Mouse (Mus musculus): ENCODE results near the gene Slc25a35. TPM values are rescaled to one million over a fixed set of nuclear protein-coding genes. Genes with fewer than 3 reads are reported as not detected.
A peak's percentile ranks its signal among the peaks of the same experiment; 100 is the strongest.
"Not testable (repeated sequence)": the region's sequence is repeated elsewhere in the genome, so short reads cannot be mapped to it uniquely, and the experiment has no call there.

Gene Slc25a35
- polyA plus RNA-seq, 1 experiment from 2014 or later, result 4.3 TPM

- no peak for ATAC-seq
- DNase-seq (ENCODE audit: low spot score), result peak; percentile 79
- TF ChIP-seq EP300 (IDR thresholded peaks at IDR 0.05), result no peak
- TF ChIP-seq CTCF (IDR thresholded peaks at IDR 0.05), result peak; percentile 75
- no peak overlapping the region for H3K9ac ChIP-seq (replicated peaks; ENCODE audit: low read depth)
- H3K27ac ChIP-seq (ENCODE audit: low read length), result no peak overlapping the region
- no peaks in the 10 kb centered on the region for H3K36me3 ChIP-seq (ENCODE audit: insufficient read depth, low read length)
- H3K4me2 ChIP-seq (replicated peaks; ENCODE audit: low read depth, low read length), result no peak overlapping the region
- H3K27me3 ChIP-seq (replicated peaks; ENCODE audit: insufficient read depth, low read length), result no peaks in the 10 kb centered on the region
- no peak overlapping the region for H3K4me3 ChIP-seq (ENCODE audit: low read depth, low read length)
- no peaks in the 10 kb centered on the region for H3K9me3 ChIP-seq (ENCODE audit: low read length)
- peaks cover 9% of the 10 kb centered on the region; the same call in 1 of the 2 replicates for H3K4me1 ChIP-seq (ENCODE audit: insufficient read depth, low read depth, low read length)
- 37% methylated on average over 3 of the region's 3 CpGs for WGBS
Observed at GRCm38 (mm10) chr11:68965845-68966244, 2.1 kb upstream of the Slc25a35 start.

DNA sequence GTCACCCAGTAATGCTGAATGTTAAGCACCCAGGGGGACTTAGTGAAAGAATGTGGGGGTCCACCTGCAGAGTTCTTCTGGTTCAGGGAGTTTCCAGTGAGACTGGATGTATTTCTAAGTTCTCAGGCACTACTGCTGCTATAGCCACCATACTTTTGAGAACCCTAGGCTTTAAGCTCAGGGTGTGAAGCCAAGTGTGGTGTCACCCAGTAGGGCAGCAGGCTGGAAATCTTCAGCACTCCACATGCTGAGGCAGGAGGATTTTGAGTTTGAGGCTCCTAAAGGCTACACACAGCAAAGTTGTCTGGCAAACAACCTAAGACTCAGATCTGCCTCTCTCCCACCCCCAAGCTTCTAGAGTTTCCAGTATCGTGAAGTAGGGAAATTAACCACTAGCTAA lies 1.4 kb upstream of the Slc25a35 start:
- no peak overlapping the region for H3K4me3 ChIP-seq (ENCODE audit: low read depth, low read length)
- no peak for DNase-seq (ENCODE audit: low spot score)
- peaks cover 10% of the 10 kb centered on the region; the same call in 1 of the 2 replicates for H3K4me1 ChIP-seq (ENCODE audit: insufficient read depth, low read depth, low read length)
- TF ChIP-seq EP300 (IDR thresholded peaks at IDR 0.05) (no peak), CTCF (IDR thresholded peaks at IDR 0.05) (no peak)
- 24% methylated on average over 1 of the region's 1 CpGs for WGBS
- no peaks in the 10 kb centered on the region for H3K9me3 ChIP-seq (ENCODE audit: low read length)
- no peak overlapping the region; the same call in 1 of the 2 replicates for H3K4me2 ChIP-seq (replicated peaks; ENCODE audit: low read depth, low read length)
- no peaks in the 10 kb centered on the region for H3K36me3 ChIP-seq (ENCODE audit: insufficient read depth, low read length)
- H3K9ac ChIP-seq (replicated peaks; ENCODE audit: low read depth), result no peak overlapping the region
- no peak overlapping the region for H3K27ac ChIP-seq (ENCODE audit: low read length)
- ATAC-seq, result no peak
- no peaks in the 10 kb centered on the region for H3K27me3 ChIP-seq (replicated peaks; ENCODE audit: insufficient read depth, low read length)

DNA sequence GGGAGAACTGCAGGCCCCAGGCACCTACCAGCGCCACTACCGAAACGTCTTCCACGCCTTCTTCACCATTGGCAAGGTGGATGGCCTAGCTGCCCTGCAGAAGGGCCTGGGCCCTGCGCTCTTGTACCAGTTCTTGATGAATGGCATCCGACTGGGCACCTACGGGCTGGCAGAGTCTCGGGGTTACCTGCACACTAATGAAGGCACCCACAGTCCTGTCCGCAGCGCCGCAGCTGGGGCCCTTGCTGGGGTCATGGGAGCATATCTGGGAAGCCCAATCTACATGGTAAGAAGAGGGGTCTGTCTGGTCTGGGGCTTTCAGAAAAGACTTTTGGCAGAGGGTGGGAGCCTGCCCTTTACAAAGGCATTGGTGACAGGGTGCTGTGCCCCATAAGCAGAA lies 821 bp downstream of the Slc25a35 start:
- H3K4me1 ChIP-seq (ENCODE audit: insufficient read depth, low read depth, low read length), result peaks cover 10% of the 10 kb centered on the region; the same call in 1 of the 2 replicates
- H3K4me2 ChIP-seq (replicated peaks; ENCODE audit: low read depth, low read length), result 0 out of 2 replicates have a peak overlapping the region, but pooled peaks have one; percentile 79
- TF ChIP-seq CTCF (IDR thresholded peaks at IDR 0.05) (no peak), EP300 (IDR thresholded peaks at IDR 0.05) (no peak)
- H3K27me3 ChIP-seq (replicated peaks; ENCODE audit: insufficient read depth, low read length), result no peaks in the 10 kb centered on the region
- DNase-seq (ENCODE audit: low spot score) (no peak), ATAC-seq (no peak)
- H3K27ac ChIP-seq (ENCODE audit: low read length), result no peak overlapping the region
- 87% methylated on average over 11 of the region's 11 CpGs for WGBS
- no peaks in the 10 kb centered on the region for H3K36me3 ChIP-seq (ENCODE audit: insufficient read depth, low read length)
- no peak overlapping the region for H3K9ac ChIP-seq (replicated peaks; ENCODE audit: low read depth)
- H3K9me3 ChIP-seq (ENCODE audit: low read length), result no peaks in the 10 kb centered on the region
- no peak overlapping the region for H3K4me3 ChIP-seq (ENCODE audit: low read depth, low read length)

- Histone ChIP-seq H3K4me1 (ENCODE audit: insufficient read depth, low read depth, low read length) (peaks cover 10% of the 10 kb centered on the region; the same call in 1 of the 2 replicates), H3K27me3 (replicated peaks; ENCODE audit: insufficient read depth, low read length) (no peaks in the 10 kb centered on the region), H3K9me3 (ENCODE audit: low read length) (no peaks in the 10 kb centered on the region), H3K27ac (ENCODE audit: low read length) (no peak overlapping the region), H3K4me3 (ENCODE audit: low read depth, low read length) (no peak overlapping the region), H3K9ac (replicated peaks; ENCODE audit: low read depth) (no peak overlapping the region), H3K36me3 (ENCODE audit: insufficient read depth, low read length) (no peaks in the 10 kb centered on the region), H3K4me2 (replicated peaks; ENCODE audit: low read depth, low read length) (no peak overlapping the region)
- TF ChIP-seq EP300 (IDR thresholded peaks at IDR 0.05) (no peak), CTCF (IDR thresholded peaks at IDR 0.05) (no peak)
- no peak for ATAC-seq
- peak; percentile 69 for DNase-seq (ENCODE audit: low spot score)
- 45% methylated on average over 4 of the region's 4 CpGs for WGBS
Observed at GRCm38 (mm10) chr11:68970232-68970631, 2.3 kb downstream of the Slc25a35 start.

DNA sequence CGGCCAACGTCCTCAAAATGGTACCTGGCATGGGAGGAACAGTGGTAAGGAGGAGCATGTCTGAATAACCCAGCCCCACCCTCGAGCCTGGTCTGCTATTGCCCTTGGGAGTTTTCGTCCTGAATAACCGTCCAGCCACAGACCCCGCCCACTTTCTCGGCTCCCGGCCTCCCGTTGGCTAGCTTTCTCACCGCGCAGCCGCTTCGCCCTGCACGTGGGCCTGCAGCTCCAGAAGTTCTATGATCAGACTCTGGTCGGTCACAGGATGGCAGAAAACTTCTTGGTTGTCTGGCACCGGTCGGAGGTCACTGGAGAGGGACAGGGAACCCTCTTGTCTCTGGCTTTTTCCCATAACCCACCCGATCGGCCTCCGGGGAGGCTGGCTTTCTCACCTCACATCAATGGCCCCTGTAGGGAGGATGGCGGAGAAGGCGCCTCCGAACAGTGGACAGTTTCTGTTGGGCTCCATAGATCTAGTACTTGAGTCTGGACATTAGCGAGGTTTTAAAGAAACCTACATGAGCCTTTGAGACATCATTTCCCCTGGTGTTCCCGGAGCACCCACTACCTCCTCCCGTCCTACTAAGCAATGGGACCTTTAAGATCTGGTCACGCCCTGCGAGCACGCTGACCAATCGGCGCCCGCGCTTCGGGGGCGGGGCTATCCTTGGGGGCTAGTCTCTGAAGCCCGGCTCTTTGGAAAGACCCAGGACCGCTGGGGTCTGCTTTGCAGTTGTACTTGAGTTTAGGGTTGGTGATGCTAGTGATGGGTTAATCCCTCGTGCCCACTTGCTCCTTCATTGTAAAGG lies 5.5 kb downstream of the Slc25a35 start:
- ATAC-seq (peak; percentile 93), DNase-seq (ENCODE audit: low spot score) (peak; percentile 88)
- Histone ChIP-seq H3K4me3 (ENCODE audit: low read depth, low read length) (peak overlapping the region; percentile 34), H3K4me2 (replicated peaks; ENCODE audit: low read depth, low read length) (peak overlapping the region; percentile 63)
- not testable (repeated sequence) for H3K27ac ChIP-seq (ENCODE audit: low read length); H3K27me3 ChIP-seq (replicated peaks; ENCODE audit: insufficient read depth, low read length); H3K9me3 ChIP-seq (ENCODE audit: low read length); H3K36me3 ChIP-seq (ENCODE audit: insufficient read depth, low read length); H3K9ac ChIP-seq (replicated peaks; ENCODE audit: low read depth); H3K4me1 ChIP-seq (ENCODE audit: insufficient read depth, low read depth, low read length)
- under 1% methylated on average over 37 of the region's 38 CpGs for WGBS

- Histone ChIP-seq H3K4me1 (ENCODE audit: insufficient read depth, low read depth, low read length) (peaks cover 4% of the 10 kb centered on the region; the same call in 1 of the 2 replicates), H3K9ac (replicated peaks; ENCODE audit: low read depth) (no peak overlapping the region), H3K27ac (ENCODE audit: low read length) (no peak overlapping the region), H3K4me2 (replicated peaks; ENCODE audit: low read depth, low read length) (peak overlapping the region; percentile 63), H3K4me3 (ENCODE audit: low read depth, low read length) (peak overlapping the region; percentile 34), H3K9me3 (ENCODE audit: low read length) (no peaks in the 10 kb centered on the region), H3K36me3 (ENCODE audit: insufficient read depth, low read length) (no peaks in the 10 kb centered on the region), H3K27me3 (replicated peaks; ENCODE audit: insufficient read depth, low read length) (no peaks in the 10 kb centered on the region)
- DNase-seq (ENCODE audit: low spot score) (no peak), ATAC-seq (no peak; the same call in 1 of the 2 replicates)
- 23% methylated on average over 6 of the region's 6 CpGs for WGBS
- TF ChIP-seq EP300 (IDR thresholded peaks at IDR 0.05), result no peak
- TF ChIP-seq CTCF (IDR thresholded peaks at IDR 0.05), result no peak
Observed at GRCm38 (mm10) chr11:68974059-68974450, 6.1 kb downstream of the Slc25a35 start.

All from lung, postnatal 0 days (tissue).